Mouse (Mus musculus): ENCODE results near the gene Gcc1. TPM values are rescaled to one million over a fixed set of nuclear protein-coding genes. Genes with fewer than 3 reads are reported as not detected.

Gene Gcc1
- total and polyA plus RNA-seq, 3 experiments: 4.4 to 7.4 (median 7.2) TPM

- TF ChIP-seq CHD1 (IDR thresholded peaks at IDR 0.05; ENCODE audit: low read depth, low read length) (no peak), KAT2A (IDR thresholded peaks at IDR 0.05; ENCODE audit: insufficient replicate concordance, low read length) (no peak), JUN (IDR thresholded peaks at IDR 0.05; ENCODE audit: insufficient read depth, low read depth, low read length) (no peak), MYC (IDR thresholded peaks at IDR 0.05; ENCODE audit: low read depth, low read length) (peak; percentile 60; the same call in 1 of the 2 replicates), RAD21 (IDR thresholded peaks at IDR 0.05; ENCODE audit: low read depth, low read length) (peak; percentile 96), HCFC1 (IDR thresholded peaks at IDR 0.05; ENCODE audit: low read depth, low read length) (peak; percentile 82), TBP (conservative IDR thresholded peaks at IDR 0.05; ENCODE audit: low read depth, low read length) (no peak), UBTF (IDR thresholded peaks at IDR 0.05; ENCODE audit: low read depth, low read length) (no peak), POLR2A (IDR thresholded peaks at IDR 0.05; ENCODE audit: low read depth, low read length) (peak; percentile 75), CTCF (conservative IDR thresholded peaks at IDR 0.05 in 1 of 2, IDR thresholded peaks at IDR 0.05 in 1 of 2; ENCODE audit: low read depth in 2 of 2, low read length in 2 of 2) (peak; percentile 57 to 92), USF1 (IDR thresholded peaks at IDR 0.05; ENCODE audit: low read depth, low read length) (no peak), ZMIZ1 (IDR thresholded peaks at IDR 0.05; ENCODE audit: low read depth, low read length) (peak; percentile 32; the same call in 1 of the 2 replicates), EP300 (IDR thresholded peaks at IDR 0.05; ENCODE audit: low read length) (no peak)
These were observed 6.7 kb downstream of the Gcc1 start (continued) for GRCm38 (mm10) chr6:28421469-28422000.

GRCm38 (mm10) chr6:28420865-28421264 lies 7.3 kb downstream of the Gcc1 start:
- H3K9ac ChIP-seq (ENCODE audit: insufficient read depth, low read depth): peak overlapping the region; percentile 69
- no peak for TF ChIP-seq MXI1 (IDR thresholded peaks at IDR 0.05; ENCODE audit: low read depth, low read length)
- TF ChIP-seq MEF2A (IDR thresholded peaks at IDR 0.05; ENCODE audit: borderline replicate concordance, low read depth, low read length): no peak
- TF ChIP-seq TCF12 (IDR thresholded peaks at IDR 0.05; ENCODE audit: low read depth, low read length): no peak
- TF ChIP-seq SMC3 (IDR thresholded peaks at IDR 0.05; ENCODE audit: low read depth, low read length): no peak
- no peak for TF ChIP-seq MAFK (IDR thresholded peaks at IDR 0.05; ENCODE audit: insufficient replicate concordance, low read length)
- H3K27me3 ChIP-seq (replicated peaks): no peaks in the 10 kb centered on the region
- peaks cover 16 to 41% of the 10 kb centered on the region in 2 experiments for H3K4me1 ChIP-seq (ENCODE audit: control insufficient read depth in 1 of 2, insufficient read depth in 2 of 2)
- no peak overlapping the region for H3K27ac ChIP-seq (ENCODE audit: insufficient read depth, low read depth)
- no peaks in the 10 kb centered on the region for H3K9me3 ChIP-seq (replicated peaks; ENCODE audit: low read length)
- peak overlapping the region; percentile 82 to 86 (median 83) for H3K4me3 ChIP-seq (replicated peaks in 1 of 3; ENCODE audit: low read depth in 2 of 3, low read length in 2 of 3, poor library complexity in 1 of 3)
- H3K4me2 ChIP-seq (ENCODE audit: insufficient read depth, low read depth, poor library complexity, severe bottlenecking): peak overlapping the region; percentile 90
- peaks cover 23 to 54% of the 10 kb centered on the region in 2 experiments for H3K36me3 ChIP-seq (replicated peaks in 1 of 2; ENCODE audit: control insufficient read depth in 1 of 2, insufficient read depth in 1 of 2, low read length in 1 of 2)
- H3K79me2 ChIP-seq (replicated peaks; ENCODE audit: control insufficient read depth, extremely low read depth, insufficient read depth, poor library complexity, severe bottlenecking): peaks cover 10% of the 10 kb centered on the region
- in situ Hi-C loops (cut with MboI; ENCODE audit: low pct_ligation_motif_present, low pct_unique_long_range_greater_than_20kb, low sequenced_read_pairs) (loop anchor here (25.0 kb wide), 1 partner anchor 591 kb away; no protein-coding TSS in a partner anchor), dilution Hi-C loops (cut with MboI; ENCODE audit: extremely low pct_ligation_motif_present, extremely low pct_unique_long_range_greater_than_20kb, low sequenced_read_pairs) (no loop called here)
- DNase-seq (ENCODE audit: extremely low read depth): no peak

DNA sequence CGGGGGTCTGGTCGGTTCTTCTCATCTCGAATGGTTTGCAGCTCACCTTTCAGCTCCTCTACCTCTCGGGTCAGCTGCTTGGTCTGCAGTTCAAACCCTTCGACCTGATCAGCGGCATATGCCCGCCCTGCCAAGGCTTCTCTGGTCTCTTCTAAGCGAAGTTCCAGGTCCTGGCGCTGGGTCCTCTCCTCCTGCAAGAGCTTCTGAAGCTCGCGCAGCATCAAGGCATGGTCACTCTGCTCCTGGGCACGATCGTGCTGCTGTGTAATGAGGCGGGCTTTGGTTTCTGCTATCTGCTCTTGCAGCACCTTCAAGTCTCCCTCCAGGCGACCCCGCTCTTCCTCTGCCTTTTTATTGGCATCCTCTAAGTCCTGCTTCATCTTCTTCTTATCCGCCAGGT lies 7.8 kb downstream of the Gcc1 start:
- peaks cover 19 to 54% of the 10 kb centered on the region in 2 experiments for H3K36me3 ChIP-seq (replicated peaks in 1 of 2; ENCODE audit: control insufficient read depth in 1 of 2, insufficient read depth in 1 of 2, low read length in 1 of 2)
- no peak overlapping the region for H3K27ac ChIP-seq (ENCODE audit: insufficient read depth, low read depth)
- no peaks in the 10 kb centered on the region for H3K9me3 ChIP-seq (replicated peaks; ENCODE audit: low read length)
- H3K4me2 ChIP-seq (ENCODE audit: insufficient read depth, low read depth, poor library complexity, severe bottlenecking): peak overlapping the region; percentile 90; the same call in 1 of the 2 replicates
- no peak for TF ChIP-seq JUND (conservative IDR thresholded peaks at IDR 0.05; ENCODE audit: low read depth, low read length)
- no peak for TF ChIP-seq CHD2 (IDR thresholded peaks at IDR 0.05; ENCODE audit: low read length)
- no peak for TF ChIP-seq TBP (conservative IDR thresholded peaks at IDR 0.05; ENCODE audit: low read depth, low read length)
- no peak for TF ChIP-seq CTCF (conservative IDR thresholded peaks at IDR 0.05 in 1 of 2, IDR thresholded peaks at IDR 0.05 in 1 of 2; ENCODE audit: low read depth in 2 of 2, low read length in 2 of 2)
- no peak for TF ChIP-seq MAX (IDR thresholded peaks at IDR 0.05; ENCODE audit: low read length)
- no peak for TF ChIP-seq UBTF (IDR thresholded peaks at IDR 0.05; ENCODE audit: low read depth, low read length)
- H3K9ac ChIP-seq (ENCODE audit: insufficient read depth, low read depth): no peak overlapping the region
- dilution Hi-C loops (cut with MboI; ENCODE audit: extremely low pct_ligation_motif_present, extremely low pct_unique_long_range_greater_than_20kb, low sequenced_read_pairs): no loop called here
- DNase-seq (ENCODE audit: extremely low read depth): no peak
- peaks cover 16 to 41% of the 10 kb centered on the region in 2 experiments for H3K4me1 ChIP-seq (ENCODE audit: control insufficient read depth in 1 of 2, insufficient read depth in 2 of 2)
- H3K79me2 ChIP-seq (replicated peaks; ENCODE audit: control insufficient read depth, extremely low read depth, insufficient read depth, poor library complexity, severe bottlenecking): peaks cover 10% of the 10 kb centered on the region
- in situ Hi-C loops (cut with MboI; ENCODE audit: low pct_ligation_motif_present, low pct_unique_long_range_greater_than_20kb, low sequenced_read_pairs): loop anchor here (25.0 kb wide), 1 partner anchor 592 kb away; no protein-coding TSS in a partner anchor
- H3K4me3 ChIP-seq (replicated peaks in 1 of 3; ENCODE audit: low read depth in 2 of 3, low read length in 2 of 3, poor library complexity in 1 of 3): peak overlapping the region in 1 of 3 experiments; percentile 82
- H3K27me3 ChIP-seq (replicated peaks): no peaks in the 10 kb centered on the region

All from CH12.LX (cell line).